Mouse (Mus musculus) neural tube, embryonic 13.5 days (tissue): ENCODE measurements around the gene Zfp607b. TPM values are rescaled to one million over a fixed set of nuclear protein-coding genes. Genes with fewer than 3 reads are reported as not detected.

Experiments used
- ATAC-seq: fragments of 200-750 bp; cut with Nextera tagmentation; 2 replicates; pipeline ENCODE4 v1.8.0; 2017; ENCODE audit warnings: low read depth, mild to moderate bottlenecking, moderate TSS enrichment, moderate library complexity
- H3K27ac ChIP-seq: fragments of 300-500 bp; sonication (generic); replicated peaks from 2 replicates; pipeline ENCODE4 v1.5.1; 2015; ENCODE audit warnings: moderate library complexity, mild to moderate bottlenecking, inconsistent platforms
- H3K27me3 ChIP-seq: fragments of 300-500 bp; sonication (generic); 2 replicates; pipeline ENCODE4 v1.6.1; 2015; ENCODE audit warnings: mild to moderate bottlenecking, inconsistent platforms
- H3K36me3 ChIP-seq: fragments of 300-500 bp; sonication (generic); 2 replicates; pipeline ENCODE4 v1.6.1; 2015; ENCODE audit warnings: mild to moderate bottlenecking, inconsistent platforms
- H3K4me1 ChIP-seq: fragments of 300-500 bp; sonication (generic); replicated peaks from 2 replicates; pipeline ENCODE4 v1.6.1; 2015; ENCODE audit warnings: inconsistent platforms
- H3K4me2 ChIP-seq: fragments of 300-500 bp; sonication (generic); 2 replicates; pipeline ENCODE4 v1.6.1; 2015; ENCODE audit warnings: inconsistent platforms, mild to moderate bottlenecking, moderate library complexity
- H3K4me3 ChIP-seq: fragments of 300-500 bp; sonication (generic); 2 replicates; pipeline ENCODE4 v1.5.1; 2015; ENCODE audit warnings: mild to moderate bottlenecking, inconsistent platforms
- H3K9ac ChIP-seq: fragments of 300-500 bp; sonication (generic); 2 replicates; pipeline ENCODE4 v1.6.1; 2015; ENCODE audit warnings: moderate library complexity, mild to moderate bottlenecking, inconsistent platforms
- H3K9me3 ChIP-seq: fragments of 300-500 bp; sonication (generic); 2 replicates; pipeline ENCODE4 v1.6.1; 2016; ENCODE audit warnings: inconsistent platforms
- WGBS: fragments of 180-500 bp; shearing (Covaris S2); methylation state at CpG from one replicate; pipeline ENCODE4 v1.1.7; 2015; 5-methylcytosine and 5-hydroxymethylcytosine counted together
- polyA plus RNA-seq: library from polyadenylated mRNA; unstranded; fragments of >200 nt; fragmentation: Nextera tagmentation; extraction: Ambion mirVana; gene quantifications from 2 replicates; pipeline ENCODE4 v1.2.1, GENCODE M21; 2015

The Zfp607b gene
- polyA plus RNA-seq, 1 experiment from 2014 or later: 7.6 TPM

GRCm38 (mm10) chr7:27658712-27659663, 30.2 kb upstream of the Zfp607b start:
- H3K9me3 ChIP-seq: no peaks in the 10 kb centered on the region
- H3K4me1 ChIP-seq: peaks cover 20% of the 10 kb centered on the region
- no peak overlapping the region for H3K4me3 ChIP-seq
- no peak overlapping the region for H3K9ac ChIP-seq
- H3K36me3 ChIP-seq: peaks cover 81% of the 10 kb centered on the region
- H3K27me3 ChIP-seq: peaks cover 36% of the 10 kb centered on the region
- no peak overlapping the region for H3K4me2 ChIP-seq
- 59% methylated on average over 14 of the region's 14 CpGs for WGBS
- ATAC-seq: no peak
- no peak overlapping the region for H3K27ac ChIP-seq

GRCm38 (mm10) chr7:27662038-27662437, 27.1 kb upstream of the Zfp607b start:
- Histone ChIP-seq H3K4me1 (no peaks in the 10 kb centered on the region), H3K9ac (no peak overlapping the region), H3K36me3 (peaks cover 92% of the 10 kb centered on the region), H3K4me3 (no peak overlapping the region), H3K9me3 (no peaks in the 10 kb centered on the region), H3K4me2 (no peak overlapping the region), H3K27ac (no peak overlapping the region), H3K27me3 (peaks cover 27% of the 10 kb centered on the region)
- WGBS: 96% methylated on average over 4 of the region's 4 CpGs
- no peak for ATAC-seq

- peaks cover 23% of the 10 kb centered on the region for H3K36me3 ChIP-seq
- peaks cover 53% of the 10 kb centered on the region for H3K4me1 ChIP-seq
- H3K27me3 ChIP-seq: no peaks in the 10 kb centered on the region
- H3K27ac ChIP-seq: no peak overlapping the region
- WGBS: 60% methylated on average over 9 of the region's 9 CpGs
- peak overlapping the region; percentile 88 for H3K4me3 ChIP-seq
- H3K9ac ChIP-seq: peak overlapping the region; percentile 98
- no peaks in the 10 kb centered on the region for H3K9me3 ChIP-seq
- peak overlapping the region; percentile 87 for H3K4me2 ChIP-seq
- ATAC-seq: no peak
Measured at GRCm38 (mm10) chr7:27673064-27673574, 16.0 kb upstream of the Zfp607b start.

- peak overlapping the region; percentile 87 for H3K4me2 ChIP-seq
- peaks cover 53% of the 10 kb centered on the region for H3K4me1 ChIP-seq
- peak; percentile 24 for ATAC-seq
- H3K9ac ChIP-seq: peak overlapping the region; percentile 98
- 1% methylated on average over 52 of the region's 52 CpGs for WGBS
- H3K36me3 ChIP-seq: peaks cover 18% of the 10 kb centered on the region
- H3K27ac ChIP-seq: peak overlapping the region; percentile 91; the same call in 1 of the 2 replicates
- H3K27me3 ChIP-seq: no peaks in the 10 kb centered on the region
- H3K4me3 ChIP-seq: peak overlapping the region; percentile 88
- H3K9me3 ChIP-seq: no peaks in the 10 kb centered on the region
Measured at GRCm38 (mm10) chr7:27673575-27674131, 15.5 kb upstream of the Zfp607b start.

GRCm38 (mm10) chr7:27674195-27674521, 15.0 kb upstream of the Zfp607b start:
- peak overlapping the region; percentile 98 for H3K9ac ChIP-seq
- H3K36me3 ChIP-seq: peaks cover 17% of the 10 kb centered on the region
- H3K4me3 ChIP-seq: peak overlapping the region; percentile 88
- peak overlapping the region; percentile 91 for H3K27ac ChIP-seq
- H3K4me1 ChIP-seq: peaks cover 50% of the 10 kb centered on the region
- no peak for ATAC-seq
- peak overlapping the region; percentile 87 for H3K4me2 ChIP-seq
- under 1% methylated on average over 37 of the region's 38 CpGs for WGBS
- no peaks in the 10 kb centered on the region for H3K9me3 ChIP-seq
- H3K27me3 ChIP-seq: no peaks in the 10 kb centered on the region

DNA sequence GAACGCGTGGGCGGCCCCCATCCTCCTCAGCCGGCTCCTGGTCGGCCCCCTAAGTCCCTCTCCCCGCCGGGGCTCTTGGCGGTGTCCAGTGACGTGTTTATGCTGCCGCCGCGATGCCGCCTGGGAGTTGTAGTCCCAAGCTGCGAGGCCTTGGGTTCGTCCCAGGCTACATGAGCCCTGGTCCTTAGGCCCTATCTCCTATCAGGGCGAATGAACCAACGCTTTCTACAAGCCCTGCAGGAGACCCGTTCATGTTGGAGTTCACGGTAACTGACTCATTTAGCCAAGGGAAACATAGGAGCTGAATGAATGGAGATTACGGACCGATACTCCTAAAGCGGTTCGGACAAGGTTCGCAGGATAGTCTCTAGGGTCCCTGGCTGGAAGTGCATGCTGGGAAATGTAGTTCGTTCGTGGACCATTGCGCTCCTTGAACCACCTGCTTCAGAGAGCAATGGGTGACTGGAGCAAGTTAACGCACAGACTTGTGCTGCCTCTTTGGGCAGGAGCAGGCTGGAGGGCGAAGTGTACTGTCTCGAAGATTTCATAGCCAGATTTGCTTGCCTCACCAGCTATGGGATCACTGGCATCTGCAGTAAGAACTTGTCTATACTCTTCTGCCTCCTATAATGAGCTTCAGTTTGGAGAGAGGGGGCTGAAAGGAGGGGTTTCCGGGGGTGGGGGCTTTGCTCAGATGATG, 14.5 kb upstream of the Zfp607b start, which contains the start of gene Map3k10:
Map3k10 (minus strand) TSS at position 77 of the 700 bp plus-strand sequence.
- 0% methylated on average over 31 of the region's 31 CpGs for WGBS
- Histone ChIP-seq H3K36me3 (peaks cover 17% of the 10 kb centered on the region), H3K9ac (peak within 1 kb of the TSS; percentile 98), H3K4me2 (peak within 1 kb of the TSS; percentile 87), H3K27me3 (no peaks in the 10 kb centered on the region), H3K4me1 (peaks cover 45% of the 10 kb centered on the region), H3K9me3 (no peaks in the 10 kb centered on the region), H3K27ac (peak within 1 kb of the TSS; percentile 91), H3K4me3 (peak within 1 kb of the TSS; percentile 88)
- ATAC-seq: peak; percentile 98

- H3K9ac ChIP-seq: peak overlapping the region; percentile 98; the same call in 1 of the 2 replicates
Measured at GRCm38 (mm10) chr7:27675222-27675612, 13.9 kb upstream of the Zfp607b start.

DNA sequence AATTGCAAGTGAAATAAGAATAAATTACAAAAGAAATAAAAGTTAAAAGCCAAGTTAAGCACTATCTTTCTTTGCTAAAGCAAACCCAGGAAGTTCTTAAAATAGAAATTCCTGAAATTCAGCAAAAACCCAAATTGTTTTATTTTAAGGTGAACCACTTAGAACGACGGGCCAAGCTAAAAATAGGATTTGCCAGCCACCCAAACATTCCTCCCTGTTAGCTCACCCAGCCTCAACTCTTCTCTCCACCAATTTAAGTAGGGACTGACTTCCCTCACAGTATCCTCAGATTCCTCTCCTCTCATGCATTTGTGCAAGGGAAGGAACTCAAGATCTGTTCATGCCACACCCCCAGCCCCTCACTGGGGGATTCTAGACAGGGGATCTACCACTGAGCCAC, 5.9 kb upstream of the Zfp607b start:
- H3K27ac ChIP-seq: no peak overlapping the region

More at GRCm38 (mm10) chr7:27675222-27675612, 13.9 kb upstream of the Zfp607b start:
- Histone ChIP-seq H3K9me3 (no peaks in the 10 kb centered on the region), H3K27ac (no peak overlapping the region), H3K27me3 (no peaks in the 10 kb centered on the region), H3K36me3 (peaks cover 13% of the 10 kb centered on the region), H3K4me1 (peaks cover 40% of the 10 kb centered on the region), H3K4me3 (peak overlapping the region; percentile 88), H3K4me2 (peak overlapping the region; percentile 87)
- 36% methylated on average over 14 of the region's 14 CpGs for WGBS
- ATAC-seq: no peak

DNA sequence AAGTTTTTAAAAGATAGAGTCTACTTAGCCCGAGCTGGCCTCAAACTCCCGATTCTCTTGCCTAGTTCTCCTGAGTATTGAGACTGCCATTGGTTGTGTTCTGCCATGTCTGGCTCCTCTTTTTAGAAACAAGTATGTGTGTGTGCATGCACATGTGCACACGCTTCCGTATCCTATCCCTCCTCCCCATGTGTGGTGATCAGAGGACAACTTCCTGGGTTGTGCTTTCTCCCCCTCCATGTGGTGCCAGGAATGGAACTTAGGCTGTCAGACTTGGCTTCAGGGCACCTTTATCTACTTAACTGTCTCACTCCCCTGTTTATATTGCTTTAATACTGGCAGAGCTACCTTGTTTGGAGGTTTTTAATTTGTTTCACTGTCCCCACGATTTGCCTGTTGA, 3.9 kb upstream of the Zfp607b start:
- peak overlapping the region; percentile 57; the same call in 1 of the 2 replicates for H3K9ac ChIP-seq
- H3K27ac ChIP-seq: no peak overlapping the region
- no peak for ATAC-seq
- no peaks in the 10 kb centered on the region for H3K9me3 ChIP-seq
- H3K4me2 ChIP-seq: peak overlapping the region; percentile 43
- H3K4me1 ChIP-seq: peaks cover 23% of the 10 kb centered on the region
- WGBS: 45% methylated on average over 5 of the region's 5 CpGs
- H3K27me3 ChIP-seq: no peaks in the 10 kb centered on the region
- no peaks in the 10 kb centered on the region for H3K36me3 ChIP-seq
- peak overlapping the region; percentile 15; the same call in 1 of the 2 replicates for H3K4me3 ChIP-seq

More for the DNA sequence above, 5.9 kb upstream of the Zfp607b start:
- ATAC-seq: no peak
- H3K27me3 ChIP-seq: no peaks in the 10 kb centered on the region
- H3K4me1 ChIP-seq: peaks cover 11% of the 10 kb centered on the region
- no peaks in the 10 kb centered on the region for H3K9me3 ChIP-seq
- H3K4me2 ChIP-seq: no peak overlapping the region
- no peak overlapping the region for H3K9ac ChIP-seq
- H3K36me3 ChIP-seq: no peaks in the 10 kb centered on the region
- 76% methylated on average over 2 of the region's 2 CpGs for WGBS
- no peak overlapping the region for H3K4me3 ChIP-seq

- Histone ChIP-seq H3K4me3 (peak overlapping the region; percentile 15; the same call in 1 of the 2 replicates), H3K9me3 (no peaks in the 10 kb centered on the region), H3K4me1 (peaks cover 24% of the 10 kb centered on the region), H3K4me2 (peak overlapping the region; percentile 43), H3K27ac (no peak overlapping the region), H3K27me3 (no peaks in the 10 kb centered on the region), H3K9ac (peak overlapping the region; percentile 57), H3K36me3 (no peaks in the 10 kb centered on the region)
- under 1% methylated on average over 6 of the region's 6 CpGs for WGBS
- ATAC-seq: no peak
Measured at GRCm38 (mm10) chr7:27685681-27686080, 3.5 kb upstream of the Zfp607b start.

- Histone ChIP-seq H3K36me3 (no peaks in the 10 kb centered on the region), H3K27me3 (no peaks in the 10 kb centered on the region), H3K9ac (no peak overlapping the region), H3K9me3 (no peaks in the 10 kb centered on the region), H3K4me1 (peaks cover 24% of the 10 kb centered on the region), H3K4me2 (no peak overlapping the region), H3K27ac (no peak overlapping the region), H3K4me3 (no peak overlapping the region)
- 86% methylated on average over 1 of the region's 1 CpGs for WGBS
- no peak for ATAC-seq
Measured at GRCm38 (mm10) chr7:27687043-27687442, 2.1 kb upstream of the Zfp607b start.
